Mouse (Mus musculus): ENCODE data around the gene Lin54. TPM values are rescaled to one million over a fixed set of nuclear protein-coding genes. Genes with fewer than 3 reads are reported as not detected.

Gene Lin54
- polyA plus RNA-seq, 1 experiment, result 31.9 TPM

- H3K27me3 ChIP-seq (ENCODE audit: control insufficient read depth, insufficient read depth, low read length, poor library complexity, severe bottlenecking), result no peaks in the 10 kb centered on the region
Observed at GRCm38 (mm10) chr5:100415761-100416590, 84.5 kb downstream of the Lin54 start, which contains the start of gene Sec31a. Gene Sec31a (minus strand): TSS chr5:100416234.

GRCm38 (mm10) chr5:100414474-100415196 lies 85.8 kb downstream of the Lin54 start:
- Histone ChIP-seq H3K9me3 (replicated peaks; ENCODE audit: control insufficient read depth, insufficient read depth, low read length, poor library complexity, severe bottlenecking) (no peaks in the 10 kb centered on the region), H3K4me3 (ENCODE audit: low read depth, low read length) (no peak overlapping the region), H3K27me3 (ENCODE audit: control insufficient read depth, insufficient read depth, low read length, poor library complexity, severe bottlenecking) (no peaks in the 10 kb centered on the region), H3K27ac (ENCODE audit: insufficient read depth, low read length) (no peak overlapping the region), H3K36me3 (ENCODE audit: control insufficient read depth, insufficient read depth, low read length, poor library complexity, severe bottlenecking) (peaks cover 6% of the 10 kb centered on the region), H3K4me1 (ENCODE audit: control insufficient read depth, insufficient read depth, low read length) (no peaks in the 10 kb centered on the region), H3K9ac (ENCODE audit: low read depth, poor library complexity, severe bottlenecking) (no peak overlapping the region)
- TF ChIP-seq POLR2A (IDR thresholded peaks at IDR 0.05; ENCODE audit: insufficient read depth, low read length) (no peak), EP300 (IDR thresholded peaks at IDR 0.05; ENCODE audit: insufficient read depth, low read depth, low read length) (no peak), CTCF (IDR thresholded peaks at IDR 0.05; ENCODE audit: low read depth, low read length) (no peak)

More at GRCm38 (mm10) chr5:100415761-100416590, 84.5 kb downstream of the Lin54 start, which contains the start of gene Sec31a:
- H3K27ac ChIP-seq (ENCODE audit: insufficient read depth, low read length), result peak within 1 kb of the TSS; percentile 64
- TF ChIP-seq EP300 (IDR thresholded peaks at IDR 0.05; ENCODE audit: insufficient read depth, low read depth, low read length), result no peak
- no peak for TF ChIP-seq CTCF (IDR thresholded peaks at IDR 0.05; ENCODE audit: low read depth, low read length)
- peak within 1 kb of the TSS; percentile 99 for H3K4me3 ChIP-seq (ENCODE audit: low read depth, low read length)
- no peaks in the 10 kb centered on the region for H3K9me3 ChIP-seq (replicated peaks; ENCODE audit: control insufficient read depth, insufficient read depth, low read length, poor library complexity, severe bottlenecking)
- H3K36me3 ChIP-seq (ENCODE audit: control insufficient read depth, insufficient read depth, low read length, poor library complexity, severe bottlenecking), result peaks cover 19% of the 10 kb centered on the region
- peak within 1 kb of the TSS; percentile 86 for H3K9ac ChIP-seq (ENCODE audit: low read depth, poor library complexity, severe bottlenecking)
- no peaks in the 10 kb centered on the region for H3K4me1 ChIP-seq (ENCODE audit: control insufficient read depth, insufficient read depth, low read length)

GRCm38 (mm10) chr5:100412886-100413285 lies 87.6 kb downstream of the Lin54 start:
- H3K36me3 ChIP-seq (ENCODE audit: control insufficient read depth, insufficient read depth, low read length, poor library complexity, severe bottlenecking), result no peaks in the 10 kb centered on the region
- no peak overlapping the region for H3K4me3 ChIP-seq (ENCODE audit: low read depth, low read length)
- no peak overlapping the region for H3K9ac ChIP-seq (ENCODE audit: low read depth, poor library complexity, severe bottlenecking)
- no peaks in the 10 kb centered on the region for H3K4me1 ChIP-seq (ENCODE audit: control insufficient read depth, insufficient read depth, low read length)
- no peaks in the 10 kb centered on the region for H3K27me3 ChIP-seq (ENCODE audit: control insufficient read depth, insufficient read depth, low read length, poor library complexity, severe bottlenecking)
- TF ChIP-seq POLR2A (IDR thresholded peaks at IDR 0.05; ENCODE audit: insufficient read depth, low read length) (no peak), EP300 (IDR thresholded peaks at IDR 0.05; ENCODE audit: insufficient read depth, low read depth, low read length) (no peak), CTCF (IDR thresholded peaks at IDR 0.05; ENCODE audit: low read depth, low read length) (no peak)
- no peaks in the 10 kb centered on the region for H3K9me3 ChIP-seq (replicated peaks; ENCODE audit: control insufficient read depth, insufficient read depth, low read length, poor library complexity, severe bottlenecking)
- H3K27ac ChIP-seq (ENCODE audit: insufficient read depth, low read length), result no peak overlapping the region

- no peak overlapping the region for H3K9ac ChIP-seq (ENCODE audit: low read depth, poor library complexity, severe bottlenecking)
- no peaks in the 10 kb centered on the region for H3K27me3 ChIP-seq (ENCODE audit: control insufficient read depth, insufficient read depth, low read length, poor library complexity, severe bottlenecking)
- H3K4me1 ChIP-seq (ENCODE audit: control insufficient read depth, insufficient read depth, low read length), result no peaks in the 10 kb centered on the region
- no peak overlapping the region for H3K4me3 ChIP-seq (ENCODE audit: low read depth, low read length)
- peaks cover 14% of the 10 kb centered on the region for H3K36me3 ChIP-seq (ENCODE audit: control insufficient read depth, insufficient read depth, low read length, poor library complexity, severe bottlenecking)
- TF ChIP-seq EP300 (IDR thresholded peaks at IDR 0.05; ENCODE audit: insufficient read depth, low read depth, low read length) (no peak), POLR2A (IDR thresholded peaks at IDR 0.05; ENCODE audit: insufficient read depth, low read length) (no peak), CTCF (IDR thresholded peaks at IDR 0.05; ENCODE audit: low read depth, low read length) (no peak)
- H3K9me3 ChIP-seq (replicated peaks; ENCODE audit: control insufficient read depth, insufficient read depth, low read length, poor library complexity, severe bottlenecking), result no peaks in the 10 kb centered on the region
- no peak overlapping the region for H3K27ac ChIP-seq (ENCODE audit: insufficient read depth, low read length)
Observed at GRCm38 (mm10) chr5:100410281-100410680, 90.2 kb downstream of the Lin54 start.

GRCm38 (mm10) chr5:100408485-100408884 lies 92.0 kb downstream of the Lin54 start:
- Histone ChIP-seq H3K36me3 (ENCODE audit: control insufficient read depth, insufficient read depth, low read length, poor library complexity, severe bottlenecking) (peaks cover 26% of the 10 kb centered on the region), H3K4me3 (ENCODE audit: low read depth, low read length) (no peak overlapping the region), H3K9ac (ENCODE audit: low read depth, poor library complexity, severe bottlenecking) (no peak overlapping the region), H3K4me1 (ENCODE audit: control insufficient read depth, insufficient read depth, low read length) (no peaks in the 10 kb centered on the region), H3K27ac (ENCODE audit: insufficient read depth, low read length) (no peak overlapping the region), H3K27me3 (ENCODE audit: control insufficient read depth, insufficient read depth, low read length, poor library complexity, severe bottlenecking) (no peaks in the 10 kb centered on the region), H3K9me3 (replicated peaks; ENCODE audit: control insufficient read depth, insufficient read depth, low read length, poor library complexity, severe bottlenecking) (no peaks in the 10 kb centered on the region)
- TF ChIP-seq EP300 (IDR thresholded peaks at IDR 0.05; ENCODE audit: insufficient read depth, low read depth, low read length), result no peak
- TF ChIP-seq POLR2A (IDR thresholded peaks at IDR 0.05; ENCODE audit: insufficient read depth, low read length), result no peak
- no peak for TF ChIP-seq CTCF (IDR thresholded peaks at IDR 0.05; ENCODE audit: low read depth, low read length)

Data from ES-Bruce4 (cell line).